Mouse (Mus musculus): ENCODE results near the gene Rnaseh2c.

GRCm38 (mm10) chr19:5591888-5592287, 9.8 kb upstream of the Rnaseh2c start:
- no peak for TF ChIP-seq CTCF (IDR thresholded peaks at IDR 0.05; ENCODE audit: low read depth, low read length)
- no peak for TF ChIP-seq POLR2A (IDR thresholded peaks at IDR 0.05; ENCODE audit: extremely low read depth, insufficient read depth, low read length)

All from liver, adult 2 months (tissue).